Mouse (Mus musculus) granulocyte monocyte progenitor cell, adult 5-6 weeks (primary cell): ENCODE results near the gene Praf2. TPM values are rescaled to one million over a fixed set of nuclear protein-coding genes. Genes with fewer than 3 reads are reported as not detected.
A peak's percentile ranks its signal among the peaks of the same experiment; 100 is the strongest.
"Not testable (repeated sequence)": the region's sequence is repeated elsewhere in the genome, so short reads cannot be mapped to it uniquely, and the experiment has no call there.

ENCODE experiments used
- ATAC-seq: replicated peaks from 2 replicates; pipeline ENCODE4 v1.8.0; 2016; ENCODE audit warnings: mild to moderate bottlenecking, moderate TSS enrichment, inconsistent platforms; ENCODE audit not compliant: poor library complexity, severe bottlenecking
- total RNA-seq, 2 experiments: library from RNA; stranded (forward) in 1 of 2; stranded (reverse) in 1 of 2; fragments of 200-712, 200-1000 nt in 1 of 2; fragments of >200 nt in 1 of 2; fragmentation: Nextera tagmentation in 1 of 2; gene quantifications; 2 replicates each; pipeline ENCODE4 v1.2.3; 2014 to 2017

Praf2 gene
- total RNA-seq (2014; fragmentation: Nextera tagmentation) (4.3 and 16.1 TPM in 2 replicates), total RNA-seq (2017) (2.8 and 6.2 TPM in 2 replicates)

- ATAC-seq: peak; percentile 90
Observed at GRCm38 (mm10) chrX:7728215-7728921, at the start of gene Praf2. Praf2 (plus strand) TSS chrX:7728439.

GRCm38 (mm10) chrX:7678986-7679385 lies 49.3 kb upstream of the Praf2 start:
- no peak for ATAC-seq

GRCm38 (mm10) chrX:7679405-7680056 lies 48.7 kb upstream of the Praf2 start:
- peak; percentile 99 for ATAC-seq

- ATAC-seq: no peak
Observed at GRCm38 (mm10) chrX:7680057-7680412, 48.2 kb upstream of the Praf2 start.

- ATAC-seq: no peak
Observed at GRCm38 (mm10) chrX:7680864-7681263, 47.4 kb upstream of the Praf2 start, which contains the start of gene Magix. Magix (minus strand) TSS chrX:7681251.

- ATAC-seq: no peak
Observed at GRCm38 (mm10) chrX:7688321-7688720, 39.9 kb upstream of the Praf2 start.

- ATAC-seq: no peak
Observed at GRCm38 (mm10) chrX:7690486-7690885, 37.8 kb upstream of the Praf2 start.

GRCm38 (mm10) chrX:7692862-7693261 lies 35.4 kb upstream of the Praf2 start:
- peak; percentile 69 for ATAC-seq

GRCm38 (mm10) chrX:7696520-7696919 lies 31.7 kb upstream of the Praf2 start:
- ATAC-seq: no peak

- ATAC-seq: peak; percentile 99
Observed at GRCm38 (mm10) chrX:7696954-7697381, 31.3 kb upstream of the Praf2 start, which contains the start of gene Gpkow. Gpkow (plus strand) TSS chrX:7697131.

- ATAC-seq: not testable (repeated sequence)
Observed at GRCm38 (mm10) chrX:7713764-7714134, 14.5 kb upstream of the Praf2 start.

- peak; percentile 96 for ATAC-seq
Observed at GRCm38 (mm10) chrX:7714135-7714899, 13.9 kb upstream of the Praf2 start, which contains the start of gene Wdr45. Wdr45 (plus strand) TSS chrX:7714333.

GRCm38 (mm10) chrX:7716058-7716457 lies 12.2 kb upstream of the Praf2 start:
- ATAC-seq: not testable (repeated sequence)

GRCm38 (mm10) chrX:7721514-7722281 lies 6.5 kb upstream of the Praf2 start, which contains the start of gene Gm45208:
Gm45208 (plus strand) TSS chrX:7722245.
- ATAC-seq: peak; percentile 97

GRCm38 (mm10) chrX:7722282-7722611 lies 6.0 kb upstream of the Praf2 start:
- no peak for ATAC-seq

- ATAC-seq: no peak
Observed at GRCm38 (mm10) chrX:7722691-7723090, 5.5 kb upstream of the Praf2 start.

GRCm38 (mm10) chrX:7724135-7724534 lies 4.1 kb upstream of the Praf2 start:
- ATAC-seq: no peak

- ATAC-seq: no peak
Observed at GRCm38 (mm10) chrX:7725841-7726240, 2.4 kb upstream of the Praf2 start.

- peak; percentile 41 for ATAC-seq
Observed at GRCm38 (mm10) chrX:7727176-7727575, 1.1 kb upstream of the Praf2 start.

- no peak for ATAC-seq
Observed at GRCm38 (mm10) chrX:7728922-7729265, 655 bp downstream of the Praf2 start.
